Mouse (Mus musculus) embryonic facial prominence, embryonic 14.5 days (tissue): ENCODE measurements at regions not wholly inside any gene's neighbourhood (a gene's known extent, or its start where the extent isn't known, plus 50 kb on each side); places are given as distances from the start of the nearest gene placed in this dataset.
A peak's percentile ranks its signal among the peaks of the same experiment; 100 is the strongest.

Source experiments
- ATAC-seq: fragments of 200-750 bp; cut with Nextera tagmentation; 2 replicates; pipeline ENCODE4 v1.8.0; 2017; ENCODE audit warnings: low read depth, moderate number of reproducible peaks, moderate TSS enrichment
- DNase-seq: peaks from one replicate; pipeline ENCODE4 v3.0.0-alpha.2; 2015; ENCODE audit warnings: low spot score
- H3K27ac ChIP-seq: fragments of 300-500 bp; sonication (generic); replicated peaks from 2 replicates; pipeline ENCODE4 v1.5.1; 2014; ENCODE audit warnings: low read depth, mild to moderate bottlenecking, low read length, moderate library complexity
- H3K27me3 ChIP-seq: fragments of 300-500 bp; sonication (generic); replicated peaks from 2 replicates; pipeline ENCODE4 v1.6.1; 2014; ENCODE audit warnings: low read length; ENCODE audit not compliant: control insufficient read depth, insufficient read depth
- H3K36me3 ChIP-seq: fragments of 300-500 bp; sonication (generic); 2 replicates; pipeline ENCODE4 v1.6.1; 2014; ENCODE audit warnings: low read length, mixed read lengths; ENCODE audit not compliant: control insufficient read depth, insufficient read depth
- H3K4me1 ChIP-seq: fragments of 300-500 bp; sonication (generic); 2 replicates; pipeline ENCODE4 v1.6.1; 2014; ENCODE audit warnings: antibody characterized with exemption, low read length; ENCODE audit not compliant: control insufficient read depth, insufficient read depth
- H3K4me2 ChIP-seq: fragments of 300-500 bp; sonication (generic); 2 replicates; pipeline ENCODE4 v1.6.1; 2014; ENCODE audit warnings: low read depth, mild to moderate bottlenecking, low read length, moderate library complexity, mixed read lengths
- H3K4me3 ChIP-seq: fragments of 300-500 bp; sonication (generic); 2 replicates; pipeline ENCODE4 v1.5.1; 2014; ENCODE audit warnings: low read depth, mild to moderate bottlenecking, low read length
- H3K9ac ChIP-seq: fragments of 300-500 bp; sonication (generic); 2 replicates; pipeline ENCODE4 v1.6.1; 2014; ENCODE audit warnings: low read depth, mild to moderate bottlenecking, low read length, moderate library complexity, mixed read lengths
- H3K9me3 ChIP-seq: fragments of 300-500 bp; sonication (generic); 2 replicates; pipeline ENCODE4 v1.6.1; 2016; ENCODE audit warnings: low read length; ENCODE audit not compliant: control insufficient read depth
- WGBS: fragments of 180-500 bp; shearing (Covaris S2); extraction: QIAGEN DNeasy Blood & Tissue Kit; methylation state at CpG from one replicate; pipeline ENCODE4 v1.1.7; 2014; 5-methylcytosine and 5-hydroxymethylcytosine counted together

GRCm38 (mm10) chr14:48740942-48741602, 67.5 kb upstream of the Otx2 start:
- no peaks in the 10 kb centered on the region for H3K9me3 ChIP-seq
- H3K36me3 ChIP-seq: no peaks in the 10 kb centered on the region
- DNase-seq (peak; percentile 43), ATAC-seq (peak; percentile 30; the same call in 1 of the 2 replicates)
- H3K4me3 ChIP-seq: no peak overlapping the region
- WGBS: 26% methylated on average over 7 of the region's 7 CpGs
- H3K27ac ChIP-seq: no peak overlapping the region
- no peaks in the 10 kb centered on the region for H3K27me3 ChIP-seq
- no peak overlapping the region for H3K9ac ChIP-seq
- H3K4me2 ChIP-seq: no peak overlapping the region
- H3K4me1 ChIP-seq: no peaks in the 10 kb centered on the region; the same call in 1 of the 2 replicates

GRCm38 (mm10) chr14:48739121-48739520, 65.5 kb upstream of the Otx2 start:
- Histone ChIP-seq H3K4me3 (no peak overlapping the region), H3K36me3 (no peaks in the 10 kb centered on the region), H3K4me2 (no peak overlapping the region), H3K9me3 (no peaks in the 10 kb centered on the region), H3K4me1 (no peaks in the 10 kb centered on the region; the same call in 1 of the 2 replicates), H3K9ac (no peak overlapping the region), H3K27me3 (no peaks in the 10 kb centered on the region), H3K27ac (no peak overlapping the region)
- ATAC-seq: no peak
- WGBS: 87% methylated on average over 4 of the region's 4 CpGs
- DNase-seq: no peak

GRCm38 (mm10) chr14:48738641-48739040, 65.0 kb upstream of the Otx2 start:
- no peak for ATAC-seq
- 74% methylated on average over 10 of the region's 10 CpGs for WGBS

GRCm38 (mm10) chr14:48738213-48738612, 64.6 kb upstream of the Otx2 start:
- ATAC-seq (no peak), DNase-seq (peak; percentile 19)
- WGBS: 65% methylated on average over 10 of the region's 10 CpGs

More at GRCm38 (mm10) chr14:48738641-48739040, 65.0 kb upstream of the Otx2 start:
- Histone ChIP-seq H3K9ac (no peak overlapping the region), H3K4me1 (no peaks in the 10 kb centered on the region; the same call in 1 of the 2 replicates), H3K9me3 (no peaks in the 10 kb centered on the region), H3K4me2 (no peak overlapping the region), H3K27me3 (no peaks in the 10 kb centered on the region), H3K36me3 (no peaks in the 10 kb centered on the region), H3K27ac (no peak overlapping the region), H3K4me3 (no peak overlapping the region)
- no peak for DNase-seq

GRCm38 (mm10) chr14:48736969-48737860, 63.6 kb upstream of the Otx2 start:
- Histone ChIP-seq H3K4me2 (no peak overlapping the region), H3K9me3 (no peaks in the 10 kb centered on the region), H3K27ac (no peak overlapping the region), H3K9ac (no peak overlapping the region), H3K4me3 (no peak overlapping the region), H3K27me3 (no peaks in the 10 kb centered on the region), H3K4me1 (no peaks in the 10 kb centered on the region; the same call in 1 of the 2 replicates), H3K36me3 (no peaks in the 10 kb centered on the region)
- ATAC-seq (no peak), DNase-seq (peak; percentile 36)
- WGBS: 58% methylated on average over 14 of the region's 14 CpGs

More at GRCm38 (mm10) chr14:48738213-48738612, 64.6 kb upstream of the Otx2 start:
- no peak overlapping the region for H3K4me2 ChIP-seq
- H3K36me3 ChIP-seq: no peaks in the 10 kb centered on the region
- no peaks in the 10 kb centered on the region for H3K9me3 ChIP-seq
- H3K9ac ChIP-seq: no peak overlapping the region
- H3K27ac ChIP-seq: no peak overlapping the region
- no peaks in the 10 kb centered on the region; the same call in 1 of the 2 replicates for H3K4me1 ChIP-seq
- H3K27me3 ChIP-seq: no peaks in the 10 kb centered on the region
- no peak overlapping the region for H3K4me3 ChIP-seq

- DNase-seq (no peak), ATAC-seq (no peak)
- Histone ChIP-seq H3K9ac (no peak overlapping the region), H3K27me3 (no peaks in the 10 kb centered on the region), H3K4me3 (no peak overlapping the region), H3K4me2 (no peak overlapping the region), H3K36me3 (no peaks in the 10 kb centered on the region), H3K4me1 (no peaks in the 10 kb centered on the region; the same call in 1 of the 2 replicates), H3K9me3 (no peaks in the 10 kb centered on the region), H3K27ac (no peak overlapping the region)
- 81% methylated on average over 6 of the region's 6 CpGs for WGBS
These were observed 62.6 kb upstream of the Otx2 start for GRCm38 (mm10) chr14:48736211-48736610.

GRCm38 (mm10) chr14:48729996-48730395, 56.4 kb upstream of the Otx2 start:
- Histone ChIP-seq H3K9ac (no peak overlapping the region), H3K27ac (no peak overlapping the region), H3K4me3 (no peak overlapping the region), H3K36me3 (no peaks in the 10 kb centered on the region), H3K9me3 (no peaks in the 10 kb centered on the region), H3K4me2 (no peak overlapping the region), H3K4me1 (no peaks in the 10 kb centered on the region), H3K27me3 (no peaks in the 10 kb centered on the region)
- WGBS: 84% methylated on average over 2 of the region's 2 CpGs
- ATAC-seq (no peak), DNase-seq (no peak)
